Mouse (Mus musculus) hindlimb bud, embryonic 11.5 days (tissue): ENCODE results near the gene Uap1l1.

Source experiments
- DNase-seq: peaks from one replicate; pipeline ENCODE4 v3.0.0-alpha.2; 2012; ENCODE audit warnings: low read depth, low spot score; ENCODE audit errors: extremely low spot score

The Uap1l1 gene

DNA sequence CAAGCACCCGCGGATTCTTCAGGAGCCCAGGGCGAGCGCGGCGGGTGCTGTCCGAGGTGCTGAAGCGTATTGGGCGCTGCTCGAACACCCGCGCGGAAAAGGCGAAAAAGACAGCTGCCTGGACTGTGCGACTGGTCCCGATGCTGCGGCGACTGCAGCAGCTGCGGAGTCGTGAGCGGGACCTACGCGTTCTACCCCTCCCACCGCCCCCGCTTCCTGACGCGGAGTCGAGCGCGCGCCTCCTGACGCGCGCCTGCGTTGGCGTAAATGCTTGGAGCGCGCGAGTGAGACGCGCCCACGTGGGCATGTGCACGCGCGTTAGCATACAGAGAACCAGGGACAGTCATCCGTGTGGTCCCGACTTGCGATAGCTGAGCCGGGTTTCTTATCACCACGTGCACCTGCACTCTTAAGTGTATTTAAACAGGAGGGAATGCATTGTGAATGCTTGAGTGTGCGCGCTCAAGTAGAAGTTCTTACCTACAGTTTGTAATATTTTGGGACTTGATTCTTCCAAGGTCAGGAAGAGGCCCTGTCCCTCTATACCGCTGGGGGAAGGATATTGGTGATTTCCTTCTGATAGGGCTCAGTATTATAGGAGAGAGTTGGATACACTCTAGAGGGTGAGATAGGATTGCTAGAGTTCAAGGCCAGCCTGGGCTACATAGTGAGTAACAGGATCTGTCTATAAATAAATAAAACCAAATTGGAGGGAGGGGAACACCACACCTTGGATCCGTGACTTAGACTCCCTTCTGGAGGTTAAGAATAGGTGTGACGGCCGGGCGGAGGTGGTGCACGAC lies 46.3 kb downstream of the Uap1l1 start, which contains the start of gene Grin1:
Gene Grin1, minus strand, starts transcription at position 217 of the 803 bp plus-strand sequence.
- no peak for DNase-seq

DNA sequence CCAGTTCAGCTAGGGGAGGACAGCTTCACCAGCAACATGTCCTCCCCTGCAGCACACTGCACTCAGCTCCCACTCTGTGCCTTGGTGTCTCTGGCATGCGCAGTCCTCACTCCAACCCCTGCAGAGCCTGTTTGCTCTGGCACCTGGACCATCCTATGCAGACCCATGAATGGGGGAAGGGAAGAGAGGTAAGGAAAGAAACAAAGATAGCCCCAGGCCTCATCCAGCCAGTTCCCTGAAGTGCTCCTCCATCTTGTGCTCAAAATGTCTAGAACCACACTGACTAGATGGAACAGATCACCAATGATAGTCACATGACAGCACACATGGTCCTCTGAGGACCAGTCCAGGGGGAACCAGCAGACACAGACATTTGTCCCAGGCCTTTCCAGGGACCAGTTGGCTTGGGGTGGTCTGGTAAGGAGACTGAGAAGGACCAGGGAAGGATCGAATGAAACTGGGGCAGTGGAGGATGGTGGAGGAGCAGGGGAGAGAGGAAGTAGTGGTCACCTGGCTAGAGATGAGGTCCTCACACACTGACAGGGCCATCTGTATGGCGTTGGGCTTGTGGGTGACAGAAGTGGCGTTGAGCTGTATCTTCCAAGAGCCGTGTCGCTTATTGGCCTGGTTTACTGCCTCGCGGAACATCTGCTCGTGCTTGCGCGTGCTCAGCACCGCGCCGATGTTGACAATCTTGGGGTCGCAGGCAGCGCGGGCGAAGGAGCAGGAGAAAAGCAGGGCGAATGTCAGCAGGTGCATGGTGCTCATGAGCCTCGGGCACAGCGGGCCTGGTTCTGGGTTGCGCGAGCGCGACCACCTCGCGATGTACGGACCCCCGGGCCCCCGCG lies 47.1 kb downstream of the Uap1l1 start:
- no peak for DNase-seq

DNA sequence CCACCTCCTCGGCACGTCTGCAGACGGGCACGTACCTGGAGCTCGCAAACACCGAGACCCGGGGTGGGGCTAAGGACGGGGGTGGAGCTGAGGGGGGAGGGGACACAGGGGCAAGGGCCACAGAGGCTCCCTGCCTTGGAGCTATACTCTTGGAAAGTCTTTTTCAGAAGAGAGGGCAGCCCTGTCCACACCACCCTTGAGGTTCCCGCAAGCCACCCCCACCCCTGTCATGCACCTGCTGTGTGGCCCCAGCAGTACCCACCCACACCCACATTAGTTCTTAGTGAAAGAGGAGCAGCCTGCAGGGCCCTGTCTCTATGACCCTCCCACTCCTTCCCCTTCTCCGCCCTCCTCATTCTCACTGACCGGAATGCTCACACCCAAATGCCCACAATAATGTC lies 54.0 kb downstream of the Uap1l1 start:
- DNase-seq = no peak

DNA sequence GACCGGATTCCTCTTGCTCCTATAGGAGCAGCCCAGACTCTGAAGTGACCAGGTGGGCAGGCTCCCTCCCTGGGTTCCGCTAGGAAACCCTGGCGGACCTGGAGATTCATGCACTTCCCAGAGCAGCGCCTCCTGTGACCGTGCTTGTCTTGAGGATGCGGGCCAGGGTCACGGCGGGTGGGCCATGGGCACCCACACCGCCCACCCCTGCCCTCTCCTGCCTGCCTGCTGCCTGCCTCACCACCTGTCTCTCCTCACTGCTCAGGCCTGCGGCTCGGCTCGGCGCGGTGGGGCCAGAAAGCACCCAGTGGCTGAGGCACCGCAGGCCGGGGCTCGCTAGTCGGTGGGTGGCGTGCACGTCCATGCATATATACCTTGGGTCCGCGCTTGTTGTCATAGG lies 54.5 kb downstream of the Uap1l1 start:
- no peak for DNase-seq

DNA sequence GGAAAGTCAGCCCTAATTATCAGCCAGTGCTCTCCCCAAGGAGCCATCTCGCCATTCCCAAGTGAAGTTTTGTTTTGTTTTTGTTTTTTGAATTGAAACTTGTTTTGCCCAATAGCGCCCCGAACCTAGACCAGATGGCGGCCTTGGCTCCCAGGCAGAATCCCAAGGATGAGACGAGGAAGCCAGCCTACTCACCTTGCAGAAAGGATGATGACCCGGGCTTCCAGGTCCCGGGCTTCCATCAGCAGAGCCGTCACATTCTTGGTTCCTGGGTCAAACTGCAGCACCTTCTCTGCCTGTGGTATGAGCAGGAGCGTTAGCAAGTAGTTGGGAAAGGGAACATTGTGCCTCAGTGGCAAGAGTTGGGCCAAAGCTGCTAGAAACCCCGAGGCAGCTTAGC lies 55.3 kb downstream of the Uap1l1 start:
- DNase-seq = no peak
